Mouse (Mus musculus) midbrain, embryonic 11.5 days (tissue): Measurements from ENCODE around the gene Plxna2. TPM values are rescaled to one million over a fixed set of nuclear protein-coding genes. Genes with fewer than 3 reads are reported as not detected.

ENCODE experiments used
- ATAC-seq: fragments of 200-750 bp; cut with Nextera tagmentation; 2 replicates; pipeline ENCODE4 v1.8.0; 2017; ENCODE audit warnings: moderate TSS enrichment, moderate library complexity; ENCODE audit not compliant: low FRiP score
- DNase-seq: peaks from one replicate; pipeline ENCODE4 v3.0.0; 2015; ENCODE audit warnings: low spot score; ENCODE audit errors: missing footprints
- H3K27ac ChIP-seq: fragments of 300-500 bp; sonication (generic); 2 replicates; pipeline ENCODE4 v1.5.1; 2014; ENCODE audit warnings: low read depth, low read length
- H3K27me3 ChIP-seq: fragments of 300-500 bp; sonication (generic); 2 replicates; pipeline ENCODE4 v1.6.1; 2014; ENCODE audit warnings: mild to moderate bottlenecking, low read length, moderate library complexity, mixed read lengths; ENCODE audit not compliant: control insufficient read depth, insufficient read depth
- H3K36me3 ChIP-seq: fragments of 300-500 bp; sonication (generic); 2 replicates; pipeline ENCODE4 v1.6.1; 2014; ENCODE audit warnings: mild to moderate bottlenecking, low read length, moderate library complexity, mixed read lengths; ENCODE audit not compliant: control insufficient read depth, insufficient read depth
- H3K4me1 ChIP-seq: fragments of 300-500 bp; sonication (generic); 2 replicates; pipeline ENCODE4 v1.6.1; 2014; ENCODE audit warnings: low read length; ENCODE audit not compliant: control insufficient read depth, insufficient read depth
- H3K4me2 ChIP-seq: fragments of 300-500 bp; sonication (generic); 2 replicates; pipeline ENCODE4 v1.6.1; 2014; ENCODE audit warnings: mild to moderate bottlenecking, moderate library complexity
- H3K4me3 ChIP-seq: fragments of 300-500 bp; sonication (generic); 2 replicates; pipeline ENCODE4 v1.5.1; 2014; ENCODE audit warnings: low read depth, low read length
- H3K9ac ChIP-seq: fragments of 300-500 bp; sonication (generic); 2 replicates; pipeline ENCODE4 v1.6.1; 2014; ENCODE audit warnings: low read length
- H3K9me3 ChIP-seq: fragments of 300-500 bp; sonication (generic); 2 replicates; pipeline ENCODE4 v1.6.1; 2016; ENCODE audit warnings: low read length; ENCODE audit not compliant: control insufficient read depth
- WGBS: fragments of 180-500 bp; shearing (Covaris S2); extraction: QIAGEN DNeasy Blood & Tissue Kit; methylation state at CpG from one replicate; pipeline ENCODE4 v1.1.7; 2014; 5-methylcytosine and 5-hydroxymethylcytosine counted together
- polyA plus RNA-seq: library from polyadenylated mRNA; unstranded; fragments of >200 nt; fragmentation: Nextera tagmentation; extraction: Ambion mirVana; gene quantifications from 2 replicates; pipeline ENCODE4 v1.2.1, GENCODE M21; 2014

The Plxna2 gene
- polyA plus RNA-seq, 1 experiment from 2014 or later: 10.7 TPM

GRCm38 (mm10) chr1:194797843-194798242 is 179.8 kb downstream of the Plxna2 start:
- no peak for ATAC-seq
- no peak overlapping the region for H3K27ac ChIP-seq
- WGBS: 97% methylated on average over 1 of the region's 1 CpGs
- H3K9me3 ChIP-seq: no peaks in the 10 kb centered on the region
- H3K36me3 ChIP-seq: peaks cover 5% of the 10 kb centered on the region
- H3K4me2 ChIP-seq: no peak overlapping the region
- H3K4me3 ChIP-seq: no peak overlapping the region
- H3K27me3 ChIP-seq: no peaks in the 10 kb centered on the region
- no peaks in the 10 kb centered on the region for H3K4me1 ChIP-seq
- DNase-seq: no peak
- no peak overlapping the region for H3K9ac ChIP-seq

- Histone ChIP-seq H3K4me3 (no peak overlapping the region), H3K36me3 (peaks cover 5% of the 10 kb centered on the region), H3K9ac (no peak overlapping the region), H3K4me1 (no peaks in the 10 kb centered on the region), H3K27ac (no peak overlapping the region), H3K27me3 (no peaks in the 10 kb centered on the region), H3K9me3 (no peaks in the 10 kb centered on the region), H3K4me2 (no peak overlapping the region)
- DNase-seq (no peak), ATAC-seq (0 out of 2 replicates have a peak, but pooled peaks have one; percentile 34)
Observed at GRCm38 (mm10) chr1:194798511-194798910, 180.5 kb downstream of the Plxna2 start.

- Histone ChIP-seq H3K4me1 (no peaks in the 10 kb centered on the region), H3K4me3 (no peak overlapping the region), H3K27ac (no peak overlapping the region), H3K27me3 (no peaks in the 10 kb centered on the region), H3K9ac (no peak overlapping the region), H3K36me3 (no peaks in the 10 kb centered on the region), H3K4me2 (no peak overlapping the region), H3K9me3 (no peaks in the 10 kb centered on the region)
- ATAC-seq: no peak
- DNase-seq: no peak
Observed at GRCm38 (mm10) chr1:194808261-194808660, 190.2 kb downstream of the Plxna2 start.

- Histone ChIP-seq H3K4me3 (no peak overlapping the region), H3K4me1 (no peaks in the 10 kb centered on the region), H3K9ac (no peak overlapping the region), H3K4me2 (no peak overlapping the region), H3K36me3 (no peaks in the 10 kb centered on the region), H3K27me3 (no peaks in the 10 kb centered on the region), H3K27ac (no peak overlapping the region), H3K9me3 (no peaks in the 10 kb centered on the region)
- no peak for DNase-seq
- no peak for ATAC-seq
Observed at GRCm38 (mm10) chr1:194808681-194809080, 190.7 kb downstream of the Plxna2 start.

- no peak overlapping the region for H3K27ac ChIP-seq
- ATAC-seq (no peak), DNase-seq (no peak)
- no peak overlapping the region for H3K4me3 ChIP-seq
- no peaks in the 10 kb centered on the region for H3K36me3 ChIP-seq
- no peaks in the 10 kb centered on the region for H3K9me3 ChIP-seq
- H3K9ac ChIP-seq: no peak overlapping the region
- H3K27me3 ChIP-seq: no peaks in the 10 kb centered on the region
- H3K4me1 ChIP-seq: no peaks in the 10 kb centered on the region
- H3K4me2 ChIP-seq: no peak overlapping the region
Observed at GRCm38 (mm10) chr1:194809600-194809999, 191.6 kb downstream of the Plxna2 start.

GRCm38 (mm10) chr1:194814187-194814586 is 196.2 kb downstream of the Plxna2 start:
- Histone ChIP-seq H3K4me2 (no peak overlapping the region), H3K4me1 (no peaks in the 10 kb centered on the region), H3K36me3 (no peaks in the 10 kb centered on the region), H3K9me3 (no peaks in the 10 kb centered on the region), H3K27ac (no peak overlapping the region), H3K27me3 (no peaks in the 10 kb centered on the region), H3K9ac (no peak overlapping the region), H3K4me3 (no peak overlapping the region)
- DNase-seq (no peak), ATAC-seq (no peak)
- 84% methylated on average over 5 of the region's 5 CpGs for WGBS

- H3K4me1 ChIP-seq: no peaks in the 10 kb centered on the region
- H3K9me3 ChIP-seq: no peaks in the 10 kb centered on the region
- 70% methylated on average over 1 of the region's 1 CpGs for WGBS
- ATAC-seq (no peak), DNase-seq (no peak)
- no peak overlapping the region for H3K4me2 ChIP-seq
- no peaks in the 10 kb centered on the region for H3K36me3 ChIP-seq
- no peaks in the 10 kb centered on the region for H3K27me3 ChIP-seq
- no peak overlapping the region for H3K4me3 ChIP-seq
- H3K9ac ChIP-seq: no peak overlapping the region
- H3K27ac ChIP-seq: no peak overlapping the region
Observed at GRCm38 (mm10) chr1:194815547-194815946, 197.5 kb downstream of the Plxna2 start.

- H3K4me1 ChIP-seq: no peaks in the 10 kb centered on the region
- DNase-seq (peak; percentile 91), ATAC-seq (peak; percentile 90)
- no peak overlapping the region for H3K4me3 ChIP-seq
- H3K9ac ChIP-seq: no peak overlapping the region
- no peaks in the 10 kb centered on the region for H3K36me3 ChIP-seq
- no peaks in the 10 kb centered on the region for H3K27me3 ChIP-seq
- H3K9me3 ChIP-seq: no peaks in the 10 kb centered on the region
- no peak overlapping the region for H3K4me2 ChIP-seq
- H3K27ac ChIP-seq: no peak overlapping the region
- 33% methylated on average over 2 of the region's 2 CpGs for WGBS
Observed at GRCm38 (mm10) chr1:194816913-194817312, 198.9 kb downstream of the Plxna2 start.

- H3K4me2 ChIP-seq: no peak overlapping the region
- no peak overlapping the region for H3K9ac ChIP-seq
- ATAC-seq: no peak
- no peaks in the 10 kb centered on the region for H3K9me3 ChIP-seq
- H3K27ac ChIP-seq: no peak overlapping the region
- WGBS: 88% methylated on average over 4 of the region's 4 CpGs
- H3K4me1 ChIP-seq: no peaks in the 10 kb centered on the region
- no peak overlapping the region for H3K4me3 ChIP-seq
- no peaks in the 10 kb centered on the region for H3K36me3 ChIP-seq
- H3K27me3 ChIP-seq: no peaks in the 10 kb centered on the region
- DNase-seq: no peak
Observed at GRCm38 (mm10) chr1:194820953-194821352, 202.9 kb downstream of the Plxna2 start.

- WGBS: 76% methylated on average over 1 of the region's 1 CpGs
- no peak for ATAC-seq
Observed at GRCm38 (mm10) chr1:194821721-194822120, 203.7 kb downstream of the Plxna2 start.

More at GRCm38 (mm10) chr1:194821721-194822120, 203.7 kb downstream of the Plxna2 start:
- no peaks in the 10 kb centered on the region for H3K9me3 ChIP-seq
- no peak overlapping the region for H3K4me3 ChIP-seq
- H3K4me1 ChIP-seq: no peaks in the 10 kb centered on the region
- H3K36me3 ChIP-seq: no peaks in the 10 kb centered on the region
- H3K27me3 ChIP-seq: no peaks in the 10 kb centered on the region
- no peak overlapping the region for H3K27ac ChIP-seq
- no peak overlapping the region for H3K9ac ChIP-seq
- no peak overlapping the region for H3K4me2 ChIP-seq
- DNase-seq: no peak
